Mouse (Mus musculus) kidney, adult 2 months (tissue): Measurements from ENCODE around the gene Crx.

Experiments
- CTCF ChIP-seq: fragments of 200-500 bp; conservative IDR thresholded peaks from 2 replicates; pipeline ENCODE4 v1.5.1; 2011; ENCODE audit warnings: low read depth, mild to moderate bottlenecking, control low read depth, low read length, moderate library complexity, mixed read lengths; ENCODE audit not compliant: insufficient read depth, insufficient read length
- POLR2A ChIP-seq: fragments of 200-500 bp; IDR thresholded peaks from one replicate; pipeline ENCODE4 v1.6.1; 2011; ENCODE audit warnings: low read depth, low read length, control low read depth

DNA sequence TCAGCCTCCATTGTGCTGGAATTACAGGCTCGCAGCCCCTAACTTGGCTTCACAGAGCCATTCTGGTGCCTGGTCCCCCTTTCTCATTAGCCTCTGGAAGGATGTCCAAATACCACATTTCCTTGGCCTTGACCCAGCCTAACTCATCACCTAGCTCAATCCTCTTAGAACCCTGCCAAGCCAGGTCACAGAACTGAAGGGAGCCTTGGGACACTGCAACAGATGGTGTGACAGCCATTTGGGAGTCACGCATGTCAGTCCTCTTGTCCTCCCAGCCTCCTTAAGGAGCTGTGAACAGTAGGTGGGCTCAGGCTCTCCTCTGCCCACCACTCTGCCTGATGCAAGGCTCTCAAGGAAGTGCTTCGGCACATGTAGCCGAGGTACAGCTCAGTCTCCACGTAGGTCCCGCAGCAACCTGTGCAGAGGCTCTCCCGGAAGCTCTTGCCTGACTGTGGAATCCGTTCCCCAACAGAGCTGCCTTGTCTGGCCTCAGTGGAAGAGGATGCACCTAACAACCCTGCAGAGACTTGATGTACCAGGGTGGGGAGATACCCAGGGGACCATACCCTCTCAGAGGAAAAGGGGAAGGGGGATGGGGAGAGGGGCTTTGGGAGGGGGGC is 28.3 kb upstream of the Crx start:
- TF ChIP-seq POLR2A (no peak), CTCF (no peak)
